Mouse (Mus musculus): ENCODE results near the gene Gm19345.

- TF ChIP-seq POLR2A (IDR thresholded peaks at IDR 0.05; ENCODE audit: borderline replicate concordance, low read depth, low read length) (no peak), CTCF (IDR thresholded peaks at IDR 0.05; ENCODE audit: low read depth, low read length) (no peak)
Measured at GRCm38 (mm10) chr7:19844521-19845171, 7.2 kb upstream of the Gm19345 start.
